ENCODE assay signal across 12 mouse cellular contexts in the genomic region with DNA sequence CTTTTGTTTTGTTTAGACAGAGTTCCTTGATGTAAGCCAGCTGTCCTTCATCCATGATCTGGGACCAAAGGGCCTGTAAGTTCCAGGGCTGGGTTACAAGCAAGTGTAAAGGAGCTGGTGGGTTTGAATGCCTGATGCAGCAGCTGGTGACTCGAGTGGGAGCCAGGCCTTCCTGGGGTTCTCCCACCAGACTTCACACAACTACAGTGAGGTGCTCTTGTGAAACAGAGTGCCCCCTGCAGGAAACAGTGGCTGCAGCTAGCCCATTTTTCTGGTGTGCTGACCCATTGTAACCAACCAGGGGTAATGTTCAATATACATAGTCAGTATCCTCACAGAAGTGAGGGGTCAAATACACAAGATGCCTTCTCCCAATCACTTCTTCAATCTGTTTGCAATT.
DNase-seq lines count a peak whose midpoint lies in the region; ATAC-seq and TF ChIP-seq lines count a peak whose summit lies in the region.
"Had no signal": no experiment of that assay in that cellular context is flagged by ENCODE, and none has a peak within 500 bp of the region (broad histone marks: within the 10 kb centered on the region; RNA-seq: fewer than 3 reads in every experiment).

No protein-coding gene starts in this region.

- intact Hi-C loops in left cerebral cortex, postnatal 14 days (cut with DNase I): loop anchor here (5.0 kb wide), 1 partner anchor 57 kb away; no protein-coding TSS in a partner anchor

- DNase-seq in forebrain, postnatal 0 days: no peak
- DNase-seq in left cerebral cortex, postnatal 14 days (ENCODE audit: low spot score in 2 of 2): peak; percentile 7 to 12
- no peak for DNase-seq in left cerebral cortex, adult 8-10 months (ENCODE audit: low spot score in 2 of 2)
- peak; percentile 37 to 47 for DNase-seq in heart, adult 9 months (ENCODE audit: low spot score in 2 of 2)
- peak; percentile 15 for DNase-seq in naive thymus-derived CD4-positive, alpha-beta T cell, adult 2 months (ENCODE audit: low read depth)
- no peak for DNase-seq in ovary, postnatal 14 days (ENCODE audit: low spot score)
- no peak for DNase-seq in adrenal gland, postnatal 14 days
- DNase-seq: adrenal gland, postnatal 25 days had no signal

- no peak overlapping the region for H3K4me3 ChIP-seq in forebrain, postnatal 0 days (ENCODE audit: low read depth, low read length)
- no peak overlapping the region for H3K4me3 ChIP-seq in forebrain, embryonic 12.5 days (replicated peaks)
- H3K4me3 ChIP-seq: lung, embryonic 15.5 days; neural tube, embryonic 13.5 days had no signal

- H3K27me3 ChIP-seq in forebrain, postnatal 0 days (ENCODE audit: insufficient read depth, low read length): no peaks in the 10 kb centered on the region
- H3K27me3 ChIP-seq in forebrain, embryonic 12.5 days: no peaks in the 10 kb centered on the region
- H3K27me3 ChIP-seq: CH12.LX; lung, embryonic 15.5 days; neural tube, embryonic 13.5 days had no signal

- no peak overlapping the region for H3K27ac ChIP-seq in forebrain, postnatal 0 days (ENCODE audit: low read depth, low read length)
- no peak overlapping the region for H3K27ac ChIP-seq in forebrain, embryonic 12.5 days
- H3K27ac ChIP-seq: lung, embryonic 15.5 days; neural tube, embryonic 13.5 days had no signal

- H3K4me1 ChIP-seq in forebrain, postnatal 0 days (ENCODE audit: insufficient read depth): 0 out of 2 replicates have a peak, but pooled peaks cover 7% of the 10 kb centered on the region
- peaks cover 4% of the 10 kb centered on the region for H3K4me1 ChIP-seq in forebrain, embryonic 12.5 days
- H3K4me1 ChIP-seq: neural tube, embryonic 13.5 days had no signal

- peak; percentile 30; the same call in 1 of the 2 replicates for TF ChIP-seq CTCF in forebrain, postnatal 0 days (IDR thresholded peaks at IDR 0.05; ENCODE audit: low read depth)

- no peaks in the 10 kb centered on the region for H3K9me3 ChIP-seq in forebrain, postnatal 0 days (ENCODE audit: low read length)
- H3K9me3 ChIP-seq in forebrain, embryonic 12.5 days: no peaks in the 10 kb centered on the region
- H3K9me3 ChIP-seq: lung, embryonic 15.5 days had no signal

- no peak overlapping the region for H3K9ac ChIP-seq in forebrain, postnatal 0 days
- H3K9ac ChIP-seq in forebrain, embryonic 12.5 days: no peak overlapping the region
- H3K9ac ChIP-seq: lung, embryonic 15.5 days; neural tube, embryonic 13.5 days had no signal

- no peak overlapping the region for H3K4me2 ChIP-seq in forebrain, postnatal 0 days (ENCODE audit: low read depth)
- no peak overlapping the region for H3K4me2 ChIP-seq in forebrain, embryonic 12.5 days
- H3K4me2 ChIP-seq: lung, embryonic 15.5 days; neural tube, embryonic 13.5 days had no signal

- H3K36me3 ChIP-seq in forebrain, postnatal 0 days (ENCODE audit: insufficient read depth): no peaks in the 10 kb centered on the region
- H3K36me3 ChIP-seq in forebrain, embryonic 12.5 days (replicated peaks): no peaks in the 10 kb centered on the region

- WGBS in forebrain, postnatal 0 days: 23% methylated on average over 1 of the region's 1 CpGs
- 22% methylated on average over 1 of the region's 1 CpGs for WGBS in forebrain, embryonic 12.5 days

- ATAC-seq in forebrain, postnatal 0 days: no peak
- ATAC-seq in forebrain, embryonic 12.5 days (ENCODE audit: low FRiP score): no peak

Comparison
In these comparisons a context has a peak if more than half of its experiments do, and no peak if none do; other contexts are left out.
1. DNase-seq: peak in left cerebral cortex, postnatal 14 days (2 of 2), heart, adult 9 months (2 of 2) and naive thymus-derived CD4-positive, alpha-beta T cell, adult 2 months (single experiment); none in forebrain, postnatal 0 days (single experiment), left cerebral cortex, adult 8-10 months (0 of 2), ovary, postnatal 14 days (single experiment) and adrenal gland, postnatal 14 days (single experiment).